Mouse (Mus musculus) heart, adult 2 months (tissue): ENCODE data around the gene Tor1aip2.

ENCODE experiments used
- CTCF ChIP-seq: fragments of 200-600 bp; IDR thresholded peaks from 2 replicates; pipeline ENCODE4 v1.8.1; 2022; ENCODE audit warnings: antibody characterized with exemption, mild to moderate bottlenecking, moderate library complexity
- POLR2A ChIP-seq: fragments of 200-500 bp; IDR thresholded peaks from 2 replicates; pipeline ENCODE4 v1.6.1; 2011; ENCODE audit warnings: mild to moderate bottlenecking, low read depth, low read length, control low read depth; ENCODE audit not compliant: insufficient read depth

- no peak for TF ChIP-seq CTCF
- no peak for TF ChIP-seq POLR2A
Observed at GRCm38 (mm10) chr1:155990391-155990790, 44.8 kb upstream of the Tor1aip2 start.
